Mouse (Mus musculus) cerebellum, adult 2 months (tissue): Measurements from ENCODE around the gene Casq1. TPM values are rescaled to one million over a fixed set of nuclear protein-coding genes. Genes with fewer than 3 reads are reported as not detected.
A peak's percentile ranks its signal among the peaks of the same experiment; 100 is the strongest.
"Not testable (repeated sequence)": the region's sequence is repeated elsewhere in the genome, so short reads cannot be mapped to it uniquely, and the experiment has no call there.

Experiments used
- DNase-seq, 2 experiments: peaks; one replicate each; pipeline ENCODE4 v3.0.0; 2021
- H3K27ac ChIP-seq: fragments of 200-500 bp; 2 replicates; pipeline ENCODE4 v1.5.1; 2012; ENCODE audit warnings: low read length, control low read depth, inconsistent platforms; ENCODE audit not compliant: insufficient read depth
- H3K27me3 ChIP-seq: fragments of 200-500 bp; 2 replicates; pipeline ENCODE4 v1.6.1; 2012; ENCODE audit warnings: inconsistent platforms, mild to moderate bottlenecking, low read length, moderate library complexity; ENCODE audit not compliant: control insufficient read depth, insufficient read depth
- H3K4me1 ChIP-seq: fragments of 200-500 bp; 2 replicates; pipeline ENCODE4 v1.6.1; 2011; ENCODE audit warnings: low read length; ENCODE audit not compliant: control insufficient read depth, insufficient read depth
- H3K4me3 ChIP-seq: fragments of 200-500 bp; replicated peaks from 2 replicates; pipeline ENCODE3; 2011; ENCODE audit warnings: mild to moderate bottlenecking, low read depth, low read length, control low read depth; ENCODE audit not compliant: insufficient read depth
- CTCF ChIP-seq: fragments of 200-500 bp; IDR thresholded peaks from 2 replicates; pipeline ENCODE4 v1.5.1; 2011; ENCODE audit warnings: low read depth, mild to moderate bottlenecking, control low read depth, low read length, moderate library complexity, borderline replicate concordance; ENCODE audit not compliant: insufficient read depth
- POLR2A ChIP-seq: fragments of 200-500 bp; IDR thresholded peaks from 2 replicates; pipeline ENCODE4 v1.6.1; 2011; ENCODE audit warnings: low read length, control low read depth, borderline replicate concordance; ENCODE audit not compliant: insufficient read depth
- WGBS: fragments of 180-500 bp; shearing (Covaris S2); methylation state at CpG from one replicate; pipeline ENCODE4 v1.1.7; 2018; 5-methylcytosine and 5-hydroxymethylcytosine counted together
- polyA plus RNA-seq: library from polyadenylated mRNA; depleted of rRNA; stranded (reverse); fragments of >200 nt; gene quantifications from 2 replicates; pipeline ENCODE4 v1.2.3, GENCODE M21; 2012; rRNA removed

Casq1 gene
- 3.8 and 3.9 TPM in 2 replicates for polyA plus RNA-seq

GRCm38 (mm10) chr1:172219451-172220406, at the start of gene Casq1:
Gene Casq1, minus strand, starts transcription at chr1:172219868.
- no peak for DNase-seq
- Histone ChIP-seq H3K4me1 (peaks cover 24% of the 10 kb centered on the region), H3K27me3 (no peaks in the 10 kb centered on the region), H3K4me3 (no peak within 1 kb of the TSS), H3K27ac (no peak within 1 kb of the TSS)
- 76% methylated on average over 19 of the region's 19 CpGs for WGBS
- TF ChIP-seq CTCF (no peak), POLR2A (no peak)

DNA sequence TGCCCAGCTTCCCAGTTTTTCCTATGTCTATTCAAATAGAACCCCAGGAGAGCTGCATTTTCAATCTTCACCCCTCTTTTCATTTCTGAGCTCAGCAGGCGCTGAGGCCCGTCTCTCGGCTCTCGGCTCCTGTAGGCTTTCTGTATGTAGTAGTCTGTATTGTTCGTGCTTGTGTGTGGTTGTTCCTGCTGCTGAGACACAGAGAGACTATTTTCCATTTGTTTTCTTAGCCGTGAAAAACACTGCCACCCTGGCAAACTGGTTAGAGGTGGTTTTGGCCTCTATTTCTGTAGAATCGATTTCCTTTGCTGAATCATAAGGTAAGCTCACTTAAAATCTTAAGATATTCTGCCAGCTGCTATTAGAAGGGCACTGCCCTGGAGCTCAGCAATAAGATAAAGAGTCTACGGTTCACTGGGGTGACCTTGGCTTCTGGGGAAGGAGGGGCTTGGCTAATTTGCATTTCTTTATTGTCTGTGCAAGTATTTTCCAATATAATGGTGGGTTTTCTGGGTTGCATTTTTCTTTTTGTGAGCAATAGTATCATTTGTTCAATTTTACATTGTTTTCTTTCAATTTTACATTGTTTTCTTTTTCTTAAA, 41.9 kb upstream of the Casq1 start, which contains the start of gene Igsf8:
TSS of gene Igsf8 (plus strand) at position 165 of the 602 bp plus-strand sequence.
- H3K27me3 ChIP-seq = no peaks in the 10 kb centered on the region
- no peaks in the 10 kb centered on the region for H3K4me1 ChIP-seq
- WGBS = 52% methylated on average over 8 of the region's 8 CpGs
- DNase-seq = no peak
- H3K27ac ChIP-seq = no peak within 1 kb of the TSS
- TF ChIP-seq POLR2A = no peak
- TF ChIP-seq CTCF = no peak
- no peak within 1 kb of the TSS for H3K4me3 ChIP-seq

DNA sequence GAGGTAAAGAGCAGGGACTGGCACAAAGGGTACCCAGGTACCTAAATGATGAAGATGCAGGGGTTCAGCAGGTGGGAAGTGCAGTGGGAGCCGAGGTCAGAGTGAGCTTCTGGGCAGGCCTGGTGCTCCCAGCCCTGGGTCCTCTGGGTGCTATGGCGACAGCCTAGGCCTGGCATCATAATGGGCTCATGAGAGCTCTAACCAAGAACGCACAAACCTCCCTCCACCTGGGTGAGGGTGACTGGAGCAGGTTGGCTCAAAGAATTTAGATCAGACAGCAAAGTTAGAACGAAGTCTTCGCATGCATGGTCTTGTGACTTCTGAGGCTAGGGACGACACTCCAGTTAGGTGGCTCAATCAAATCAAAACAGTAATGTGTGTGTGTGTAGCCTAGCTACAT, 38.6 kb upstream of the Casq1 start, which contains the start of gene Atp1a4:
TSS of gene Atp1a4 (minus strand) at position 101 of the 400 bp plus-strand sequence.
- Histone ChIP-seq H3K4me3 (no peak within 1 kb of the TSS), H3K27me3 (no peaks in the 10 kb centered on the region), H3K4me1 (no peaks in the 10 kb centered on the region), H3K27ac (no peak within 1 kb of the TSS)
- WGBS = 88% methylated on average over 6 of the region's 6 CpGs
- no peak for DNase-seq
- TF ChIP-seq POLR2A = no peak
- no peak for TF ChIP-seq CTCF

DNA sequence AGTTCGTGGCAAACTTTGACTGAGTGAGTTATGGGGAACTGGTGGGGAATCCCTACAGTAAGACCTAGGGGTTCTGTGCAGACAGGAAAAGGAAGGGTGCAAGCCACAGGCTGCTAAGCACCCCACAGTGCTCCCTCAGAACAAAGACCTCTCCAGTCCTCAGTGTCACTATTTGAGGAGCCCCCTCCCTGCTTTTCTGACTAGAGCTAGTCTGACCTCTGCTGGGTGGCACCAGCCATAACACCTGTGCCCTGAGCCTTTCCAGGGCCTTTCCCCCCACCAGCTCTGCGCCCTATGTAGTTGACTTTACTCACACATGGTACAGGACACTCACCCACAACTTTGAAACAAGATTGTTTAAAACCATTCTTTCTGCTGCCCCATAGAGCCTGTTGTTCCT, 28.0 kb upstream of the Casq1 start:
- Histone ChIP-seq H3K4me3 (no peak overlapping the region), H3K27ac (no peak overlapping the region), H3K27me3 (no peaks in the 10 kb centered on the region), H3K4me1 (no peaks in the 10 kb centered on the region)
- DNase-seq = no peak
- TF ChIP-seq CTCF (peak; percentile 52; the same call in 1 of the 2 replicates), POLR2A (no peak)
- WGBS = 41% methylated on average over 2 of the region's 2 CpGs

- 59% methylated on average over 4 of the region's 4 CpGs for WGBS
- no peak for DNase-seq
- Histone ChIP-seq H3K27me3 (no peaks in the 10 kb centered on the region), H3K27ac (no peak overlapping the region), H3K4me1 (no peaks in the 10 kb centered on the region), H3K4me3 (no peak overlapping the region)
- TF ChIP-seq POLR2A = no peak
- TF ChIP-seq CTCF = no peak
Observed at GRCm38 (mm10) chr1:172247216-172247615, 27.5 kb upstream of the Casq1 start.

GRCm38 (mm10) chr1:172244645-172245044, 25.0 kb upstream of the Casq1 start:
- H3K4me1 ChIP-seq = not testable (repeated sequence)

DNA sequence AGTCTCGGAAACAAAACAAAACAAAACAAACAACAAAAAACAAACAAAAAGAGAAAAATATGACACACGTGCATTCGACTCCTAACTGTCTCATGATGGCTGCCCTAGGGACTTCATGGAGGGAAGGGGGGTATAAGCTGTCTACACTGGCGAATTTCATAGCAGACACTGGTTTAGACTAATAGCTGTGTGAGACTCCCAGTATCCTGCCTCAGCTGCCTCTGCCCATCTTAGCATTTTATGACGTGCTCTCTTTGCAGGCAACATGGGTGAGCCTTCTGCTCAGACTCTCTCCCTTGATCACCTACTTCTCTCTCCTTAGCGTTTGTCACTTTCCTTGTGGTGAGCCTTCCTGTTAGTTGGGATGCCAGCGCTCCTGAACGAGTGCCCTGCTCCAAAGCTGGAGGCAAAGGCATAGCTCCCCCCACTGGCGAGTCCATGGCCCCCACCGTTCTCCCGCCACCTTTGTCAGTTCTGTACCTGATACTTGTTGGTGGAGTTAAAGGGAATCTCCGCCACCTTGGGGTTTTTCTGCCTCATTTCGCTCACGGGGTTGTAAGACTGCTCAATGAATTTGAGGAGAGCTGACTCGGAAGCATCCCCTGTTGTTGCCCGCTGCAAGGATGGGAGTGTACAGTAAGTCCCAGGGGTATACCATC, 24.0 kb upstream of the Casq1 start:
- DNase-seq = peak; percentile 49 to 51
- 40% methylated on average over 16 of the region's 16 CpGs for WGBS

More at GRCm38 (mm10) chr1:172244645-172245044, 25.0 kb upstream of the Casq1 start:
- H3K27ac ChIP-seq, DNase-seq, H3K4me3 ChIP-seq, H3K27me3 ChIP-seq: not testable (repeated sequence)
- WGBS = 59% methylated on average over 23 of the region's 23 CpGs

More for the DNA sequence above, 24.0 kb upstream of the Casq1 start:
- Histone ChIP-seq H3K27me3 (no peaks in the 10 kb centered on the region), H3K4me1 (no peaks in the 10 kb centered on the region), H3K4me3 (no peak overlapping the region), H3K27ac (no peak overlapping the region)
- no peak for TF ChIP-seq POLR2A
- peak; percentile 46; the same call in 1 of the 2 replicates for TF ChIP-seq CTCF
